Mouse (Mus musculus) lung, adult 2 months (tissue): ENCODE measurements at regions not wholly inside any gene's neighbourhood (a gene's known extent, or its start where the extent isn't known, plus 50 kb on each side); places are given as distances from the start of the nearest gene placed in this dataset.
"Not testable (repeated sequence)": the region's sequence is repeated elsewhere in the genome, so short reads cannot be mapped to it uniquely, and the experiment has no call there.

Source experiments
- CTCF ChIP-seq: fragments of 200-500 bp; IDR thresholded peaks from 2 replicates; pipeline ENCODE4 v1.5.1; 2011; ENCODE audit warnings: mild to moderate bottlenecking, low read length, control low read depth; ENCODE audit not compliant: insufficient read depth
- POLR2A ChIP-seq: fragments of 200-500 bp; IDR thresholded peaks from 2 replicates; pipeline ENCODE4 v1.6.1; 2011; ENCODE audit warnings: low read depth, mild to moderate bottlenecking, control low read depth, low read length, borderline replicate concordance; ENCODE audit errors: extremely low read depth

DNA sequence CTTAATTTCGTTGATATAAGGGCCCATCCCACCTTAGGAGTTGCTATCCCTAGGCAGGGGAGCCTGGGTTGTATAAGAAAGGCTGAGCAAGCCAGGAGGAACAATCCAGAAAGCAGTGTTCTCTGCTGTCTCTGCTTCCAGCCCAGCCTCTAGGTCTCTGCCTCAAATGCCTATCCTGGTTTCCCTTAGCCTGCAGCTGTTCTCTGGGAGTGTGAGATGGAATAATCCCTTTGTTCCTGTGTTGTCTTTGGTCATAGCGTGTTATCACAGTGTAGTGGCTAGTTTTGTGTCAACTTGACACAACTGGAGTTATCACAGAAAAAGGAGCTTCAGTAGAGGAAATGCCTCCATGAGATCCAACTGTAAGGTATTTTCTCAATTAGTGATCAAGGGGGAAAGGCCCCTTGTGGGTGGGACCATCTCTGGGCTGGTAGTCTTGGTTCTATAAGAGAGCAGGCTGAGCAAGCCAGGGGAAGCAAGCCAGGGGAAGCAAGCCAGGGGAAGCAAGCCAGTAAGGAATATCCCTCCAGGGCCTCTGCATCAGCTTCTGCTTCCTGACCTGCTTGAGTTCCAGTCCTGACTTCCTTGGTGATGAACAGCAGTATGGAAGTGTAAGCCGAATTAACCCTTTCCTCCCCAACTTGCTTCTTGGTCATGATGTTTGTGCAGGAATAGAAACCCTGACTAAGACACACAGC, 64.0 kb downstream of the Rhob start:
- TF ChIP-seq CTCF, POLR2A: not testable (repeated sequence)
